Mouse (Mus musculus) CD4-positive, CD25-positive, alpha-beta regulatory T cell, adult 2 months (primary cell): ENCODE results near the gene Naa40.
A peak's percentile ranks its signal among the peaks of the same experiment; 100 is the strongest.

Source experiments
- DNase-seq: peaks from one replicate; pipeline ENCODE4 v3.0.0-alpha.2; 2012; ENCODE audit warnings: low read depth, low spot score

Naa40 gene

GRCm38 (mm10) chr19:7265478-7266191, 24.7 kb upstream of the Naa40 start:
- DNase-seq = no peak

GRCm38 (mm10) chr19:7264766-7265331, 23.9 kb upstream of the Naa40 start:
- DNase-seq = no peak

- peak; percentile 91 for DNase-seq
Measured at GRCm38 (mm10) chr19:7264088-7264765, 23.2 kb upstream of the Naa40 start.

- DNase-seq = no peak
Measured at GRCm38 (mm10) chr19:7262592-7262991, 21.6 kb upstream of the Naa40 start.

GRCm38 (mm10) chr19:7261964-7262363, 21.0 kb upstream of the Naa40 start:
- no peak for DNase-seq

- DNase-seq = no peak
Measured at GRCm38 (mm10) chr19:7261476-7261875, 20.5 kb upstream of the Naa40 start.

- DNase-seq = no peak
Measured at GRCm38 (mm10) chr19:7257881-7258280, 16.9 kb upstream of the Naa40 start.

- DNase-seq = no peak
Measured at GRCm38 (mm10) chr19:7246021-7246420, 5.0 kb upstream of the Naa40 start.

- peak; percentile 35 for DNase-seq
Measured at GRCm38 (mm10) chr19:7240291-7240690, 692 bp downstream of the Naa40 start.

GRCm38 (mm10) chr19:7239574-7239973, 1.4 kb downstream of the Naa40 start:
- DNase-seq = no peak

GRCm38 (mm10) chr19:7236742-7237141, 4.2 kb downstream of the Naa40 start:
- DNase-seq = no peak

GRCm38 (mm10) chr19:7236011-7236410, 5.0 kb downstream of the Naa40 start:
- no peak for DNase-seq

GRCm38 (mm10) chr19:7235461-7235860, 5.5 kb downstream of the Naa40 start:
- no peak for DNase-seq

- DNase-seq = peak; percentile 84
Measured at GRCm38 (mm10) chr19:7234537-7235221, 6.3 kb downstream of the Naa40 start.

- DNase-seq = no peak
Measured at GRCm38 (mm10) chr19:7226511-7226914, 14.5 kb downstream of the Naa40 start.

GRCm38 (mm10) chr19:7225096-7225690, 15.8 kb downstream of the Naa40 start:
- no peak for DNase-seq

- no peak for DNase-seq
Measured at GRCm38 (mm10) chr19:7224253-7224652, 16.7 kb downstream of the Naa40 start.

GRCm38 (mm10) chr19:7223488-7223887, 17.5 kb downstream of the Naa40 start:
- no peak for DNase-seq

GRCm38 (mm10) chr19:7222196-7222595, 18.8 kb downstream of the Naa40 start:
- no peak for DNase-seq

GRCm38 (mm10) chr19:7218753-7219152, 22.2 kb downstream of the Naa40 start:
- DNase-seq = no peak

GRCm38 (mm10) chr19:7217926-7218267, 23.1 kb downstream of the Naa40 start:
- no peak for DNase-seq
